Mouse (Mus musculus) forebrain, embryonic 13.5 days (tissue): ENCODE data around the gene Pdha2. TPM values are rescaled to one million over a fixed set of nuclear protein-coding genes. Genes with fewer than 3 reads are reported as not detected.
A peak's percentile ranks its signal among the peaks of the same experiment; 100 is the strongest.

Source experiments
- ATAC-seq: fragments of 200-750 bp; cut with Nextera tagmentation; 2 replicates; pipeline ENCODE4 v1.8.0; 2017
- H3K27ac ChIP-seq: fragments of 300-500 bp; sonication (generic); 2 replicates; pipeline ENCODE4 v1.5.1; 2015; ENCODE audit warnings: inconsistent platforms, mild to moderate bottlenecking, moderate library complexity
- H3K27me3 ChIP-seq: fragments of 300-500 bp; sonication (generic); 2 replicates; pipeline ENCODE4 v1.6.1; 2015; ENCODE audit warnings: mild to moderate bottlenecking, inconsistent platforms
- H3K36me3 ChIP-seq: fragments of 300-500 bp; sonication (generic); 2 replicates; pipeline ENCODE4 v1.6.1; 2015; ENCODE audit warnings: mild to moderate bottlenecking, inconsistent platforms; ENCODE audit not compliant: poor library complexity, severe bottlenecking
- H3K4me1 ChIP-seq: fragments of 300-500 bp; sonication (generic); 2 replicates; pipeline ENCODE4 v1.6.1; 2015; ENCODE audit warnings: inconsistent platforms
- H3K4me2 ChIP-seq: fragments of 300-500 bp; sonication (generic); 2 replicates; pipeline ENCODE4 v1.6.1; 2015; ENCODE audit warnings: inconsistent platforms, mild to moderate bottlenecking, moderate library complexity
- H3K4me3 ChIP-seq: fragments of 300-500 bp; sonication (generic); 2 replicates; pipeline ENCODE4 v1.5.1; 2015; ENCODE audit warnings: mild to moderate bottlenecking, inconsistent platforms
- H3K9ac ChIP-seq: fragments of 300-500 bp; sonication (generic); 2 replicates; pipeline ENCODE4 v1.6.1; 2015; ENCODE audit warnings: mild to moderate bottlenecking, inconsistent platforms
- H3K9me3 ChIP-seq: fragments of 300-500 bp; sonication (generic); replicated peaks from 2 replicates; pipeline ENCODE4 v1.6.1; 2016; ENCODE audit warnings: inconsistent platforms
- WGBS: fragments of 180-500 bp; shearing (Covaris S2); methylation state at CpG from one replicate; pipeline ENCODE4 v1.1.7; 2015; 5-methylcytosine and 5-hydroxymethylcytosine counted together
- polyA plus RNA-seq: library from polyadenylated mRNA; unstranded; fragments of >200 nt; fragmentation: Nextera tagmentation; extraction: Ambion mirVana; gene quantifications from 2 replicates; pipeline ENCODE4 v1.2.1, GENCODE M21; 2015

Gene Pdha2
- not detected in 2 replicates for polyA plus RNA-seq

DNA sequence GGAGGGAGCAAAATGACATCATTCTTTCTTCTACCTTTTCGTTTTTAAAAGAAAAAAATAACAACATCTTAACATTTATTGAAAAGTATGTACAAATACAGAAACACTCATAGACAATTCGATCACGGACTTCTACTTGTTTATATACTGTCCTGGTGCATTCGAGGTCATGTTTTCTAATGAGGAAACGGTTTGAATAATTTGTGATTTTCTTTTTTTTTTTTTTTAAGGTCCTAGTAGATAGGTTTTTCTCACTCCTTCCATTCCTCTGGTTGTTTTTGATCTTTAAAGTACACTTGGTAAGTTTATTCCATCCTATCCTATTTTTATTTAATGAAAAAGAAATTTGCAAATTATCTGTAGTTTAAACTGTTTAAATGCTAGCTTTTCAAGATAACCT, at the start of gene Pdha2:
Gene Pdha2, minus strand, starts transcription at position 101 of the 400 bp plus-strand sequence.
- peaks cover 14% of the 10 kb centered on the region for H3K9me3 ChIP-seq
- ATAC-seq: no peak

GRCm38 (mm10) chr3:141260518-141260917, 48.4 kb upstream of the Pdha2 start:
- no peaks in the 10 kb centered on the region for H3K4me1 ChIP-seq
- H3K9ac ChIP-seq: no peak overlapping the region
- no peak overlapping the region for H3K27ac ChIP-seq
- H3K27me3 ChIP-seq: no peaks in the 10 kb centered on the region
- H3K4me3 ChIP-seq: no peak overlapping the region
- WGBS: 91% methylated on average over 1 of the region's 1 CpGs
- H3K36me3 ChIP-seq: no peaks in the 10 kb centered on the region
- ATAC-seq: no peak
- H3K9me3 ChIP-seq: no peaks in the 10 kb centered on the region
- no peak overlapping the region for H3K4me2 ChIP-seq

More for the DNA sequence above, at the start of gene Pdha2:
- 0 out of 2 replicates have a peak, but pooled peaks cover 5% of the 10 kb centered on the region for H3K4me1 ChIP-seq
- H3K4me3 ChIP-seq: no peak within 1 kb of the TSS
- 90% methylated on average over 5 of the region's 5 CpGs for WGBS
- H3K9ac ChIP-seq: no peak within 1 kb of the TSS
- no peak within 1 kb of the TSS for H3K27ac ChIP-seq
- H3K36me3 ChIP-seq: no peaks in the 10 kb centered on the region
- no peaks in the 10 kb centered on the region for H3K27me3 ChIP-seq
- H3K4me2 ChIP-seq: no peak within 1 kb of the TSS

DNA sequence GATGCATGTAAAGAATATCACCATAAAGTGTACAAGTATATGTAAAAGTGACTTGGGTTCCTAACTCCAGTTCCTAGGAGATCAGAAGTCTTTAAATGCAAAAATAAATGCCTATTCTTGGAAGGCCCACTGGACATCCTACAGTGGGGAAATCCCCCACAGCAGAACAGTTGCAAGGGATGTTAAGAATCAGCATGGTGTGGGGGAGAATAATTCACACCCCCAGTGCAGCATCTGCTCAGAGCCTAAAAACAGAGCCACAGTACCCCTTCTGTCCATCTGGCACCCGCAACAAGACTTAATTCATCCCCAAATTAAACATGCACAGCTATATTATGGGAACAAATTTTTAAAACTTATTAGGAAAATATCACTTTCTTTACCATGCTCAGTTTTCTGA, 39.3 kb upstream of the Pdha2 start:
- H3K4me1 ChIP-seq: no peaks in the 10 kb centered on the region
- no peaks in the 10 kb centered on the region for H3K27me3 ChIP-seq
- H3K9me3 ChIP-seq: no peaks in the 10 kb centered on the region
- H3K36me3 ChIP-seq: no peaks in the 10 kb centered on the region
- H3K4me2 ChIP-seq: no peak overlapping the region
- H3K9ac ChIP-seq: no peak overlapping the region
- no peak overlapping the region for H3K4me3 ChIP-seq
- ATAC-seq: peak; percentile 70
- 69% methylated on average over 1 of the region's 1 CpGs for WGBS
- H3K27ac ChIP-seq: no peak overlapping the region

DNA sequence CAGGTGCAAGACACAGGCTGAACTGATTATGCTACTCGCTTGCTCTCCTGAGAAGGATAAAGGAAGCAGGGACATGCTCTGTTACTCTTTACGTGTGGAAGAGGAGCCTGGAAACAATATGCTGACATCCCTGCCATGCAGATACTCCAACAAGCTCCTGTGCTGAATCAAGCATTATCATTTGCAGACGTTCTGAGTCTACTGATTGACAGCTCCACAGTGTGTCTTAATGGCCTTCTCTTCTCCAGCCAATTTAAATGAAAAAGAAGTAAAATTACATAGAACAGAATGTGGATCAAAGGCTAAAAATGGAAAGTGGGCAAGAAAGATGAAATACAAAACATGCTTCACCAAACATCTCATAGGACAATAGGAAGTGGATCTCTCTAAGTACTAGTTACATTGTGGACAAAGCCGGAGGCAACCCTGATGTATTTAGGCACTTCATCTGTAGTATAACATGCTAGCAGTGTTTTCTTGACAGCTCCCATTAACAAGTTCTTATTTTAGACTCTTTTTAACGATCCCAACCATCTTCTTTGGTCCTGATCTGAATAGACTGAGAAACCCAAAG, 32.7 kb upstream of the Pdha2 start:
- peak; percentile 62; the same call in 1 of the 2 replicates for ATAC-seq
- Histone ChIP-seq H3K9me3 (no peaks in the 10 kb centered on the region), H3K27me3 (no peaks in the 10 kb centered on the region), H3K36me3 (no peaks in the 10 kb centered on the region), H3K4me3 (no peak overlapping the region), H3K4me2 (no peak overlapping the region), H3K4me1 (no peaks in the 10 kb centered on the region), H3K27ac (no peak overlapping the region), H3K9ac (no peak overlapping the region)
- 34% methylated on average over 5 of the region's 5 CpGs for WGBS

- no peak overlapping the region for H3K4me3 ChIP-seq
- no peak overlapping the region for H3K27ac ChIP-seq
- no peak for ATAC-seq
- WGBS: 79% methylated on average over 2 of the region's 2 CpGs
- H3K4me1 ChIP-seq: no peaks in the 10 kb centered on the region
- H3K27me3 ChIP-seq: no peaks in the 10 kb centered on the region
- H3K9ac ChIP-seq: no peak overlapping the region
- no peaks in the 10 kb centered on the region for H3K9me3 ChIP-seq
- no peak overlapping the region for H3K4me2 ChIP-seq
- no peaks in the 10 kb centered on the region for H3K36me3 ChIP-seq
These were observed 25.9 kb upstream of the Pdha2 start for GRCm38 (mm10) chr3:141238071-141238470.

GRCm38 (mm10) chr3:141229148-141229547, 17.0 kb upstream of the Pdha2 start:
- Histone ChIP-seq H3K27me3 (no peaks in the 10 kb centered on the region), H3K27ac (no peak overlapping the region), H3K4me2 (no peak overlapping the region), H3K4me3 (no peak overlapping the region), H3K36me3 (no peaks in the 10 kb centered on the region), H3K9ac (no peak overlapping the region), H3K9me3 (no peaks in the 10 kb centered on the region), H3K4me1 (no peaks in the 10 kb centered on the region)
- WGBS: 58% methylated on average over 2 of the region's 2 CpGs
- no peak for ATAC-seq

DNA sequence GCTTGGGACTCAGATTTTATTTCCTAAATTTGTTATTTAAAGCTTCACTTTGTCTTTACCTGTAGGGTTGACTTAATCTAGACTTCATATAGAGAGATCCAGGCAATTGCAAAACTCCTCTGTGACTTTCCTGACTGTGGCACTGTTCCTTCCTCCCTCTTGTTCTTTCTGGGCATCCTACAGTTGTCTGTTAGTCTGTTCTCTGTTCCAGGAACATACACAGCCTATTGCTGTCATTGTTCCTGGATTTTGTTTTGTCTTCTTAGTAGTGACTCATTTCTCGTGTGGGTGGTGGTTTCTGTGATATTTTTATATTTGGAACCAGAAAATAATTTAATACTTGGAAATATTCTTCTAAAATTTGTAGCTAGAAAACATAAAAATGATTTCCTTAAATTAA, 10.2 kb upstream of the Pdha2 start:
- Histone ChIP-seq H3K27ac (no peak overlapping the region), H3K36me3 (no peaks in the 10 kb centered on the region), H3K9ac (no peak overlapping the region), H3K4me2 (no peak overlapping the region), H3K4me3 (no peak overlapping the region), H3K9me3 (no peaks in the 10 kb centered on the region), H3K27me3 (no peaks in the 10 kb centered on the region), H3K4me1 (no peaks in the 10 kb centered on the region)
- 65% methylated on average over 1 of the region's 1 CpGs for WGBS
- ATAC-seq: no peak

- 94% methylated on average over 2 of the region's 2 CpGs for whole genome bisulfite sequencing
- Histone ChIP-seq H3K4me2 (no peak overlapping the region), H3K27ac (no peak overlapping the region), H3K9ac (no peak overlapping the region), H3K36me3 (no peaks in the 10 kb centered on the region), H3K4me3 (no peak overlapping the region), H3K9me3 (no peaks in the 10 kb centered on the region), H3K4me1 (0 out of 2 replicates have a peak, but pooled peaks cover 5% of the 10 kb centered on the region), H3K27me3 (no peaks in the 10 kb centered on the region)
- ATAC-seq: no peak
These were observed 6.4 kb upstream of the Pdha2 start for GRCm38 (mm10) chr3:141218561-141218960.

GRCm38 (mm10) chr3:141216999-141217398, 4.8 kb upstream of the Pdha2 start:
- no peak overlapping the region for H3K27ac ChIP-seq
- no peaks in the 10 kb centered on the region for H3K36me3 ChIP-seq
- H3K9ac ChIP-seq: no peak overlapping the region
- ATAC-seq: no peak
- H3K27me3 ChIP-seq: no peaks in the 10 kb centered on the region
- H3K4me1 ChIP-seq: 0 out of 2 replicates have a peak, but pooled peaks cover 5% of the 10 kb centered on the region
- H3K9me3 ChIP-seq: no peaks in the 10 kb centered on the region
- no peak overlapping the region for H3K4me2 ChIP-seq
- H3K4me3 ChIP-seq: no peak overlapping the region

GRCm38 (mm10) chr3:141216237-141216636, 4.1 kb upstream of the Pdha2 start:
- WGBS: 68% methylated on average over 6 of the region's 6 CpGs
- H3K9ac ChIP-seq: no peak overlapping the region
- no peak overlapping the region for H3K4me3 ChIP-seq
- H3K27me3 ChIP-seq: no peaks in the 10 kb centered on the region
- H3K4me1 ChIP-seq: 0 out of 2 replicates have a peak, but pooled peaks cover 5% of the 10 kb centered on the region
- peaks cover 6% of the 10 kb centered on the region for H3K9me3 ChIP-seq
- ATAC-seq: no peak
- H3K27ac ChIP-seq: no peak overlapping the region
- no peaks in the 10 kb centered on the region for H3K36me3 ChIP-seq
- no peak overlapping the region for H3K4me2 ChIP-seq

DNA sequence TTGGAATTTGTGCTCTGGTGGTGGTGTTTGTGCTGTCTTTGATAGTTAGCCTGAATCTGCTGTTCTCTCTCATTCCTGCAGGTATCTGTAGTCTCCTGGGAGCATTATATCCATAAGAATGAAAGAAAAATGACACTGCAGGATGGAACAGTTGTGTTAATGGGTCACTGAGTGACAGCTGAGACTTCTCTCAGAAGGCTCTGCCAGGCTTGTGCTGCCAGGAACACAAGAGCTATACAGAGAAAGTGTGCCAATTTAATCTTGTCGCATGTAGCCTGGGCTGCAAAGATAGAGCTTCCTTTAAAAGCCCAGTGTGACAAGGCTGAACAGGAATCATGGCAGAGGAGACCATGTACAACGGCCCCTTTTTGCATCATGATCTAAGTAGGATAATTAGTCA, 2.6 kb upstream of the Pdha2 start:
- H3K4me1 ChIP-seq: 0 out of 2 replicates have a peak, but pooled peaks cover 5% of the 10 kb centered on the region
- 74% methylated on average over 2 of the region's 2 CpGs for WGBS
- no peaks in the 10 kb centered on the region for H3K36me3 ChIP-seq
- no peak overlapping the region for H3K27ac ChIP-seq
- no peaks in the 10 kb centered on the region for H3K27me3 ChIP-seq
- no peak overlapping the region for H3K4me3 ChIP-seq
- H3K9me3 ChIP-seq: peaks cover 14% of the 10 kb centered on the region
- no peak overlapping the region for H3K9ac ChIP-seq
- 0 out of 2 replicates have a peak, but pooled peaks have one; percentile 51 for ATAC-seq
- no peak overlapping the region for H3K4me2 ChIP-seq

- Histone ChIP-seq H3K4me1 (0 out of 2 replicates have a peak, but pooled peaks cover 5% of the 10 kb centered on the region), H3K9ac (no peak overlapping the region), H3K4me2 (no peak overlapping the region), H3K36me3 (no peaks in the 10 kb centered on the region), H3K27me3 (no peaks in the 10 kb centered on the region), H3K9me3 (peaks cover 14% of the 10 kb centered on the region), H3K27ac (no peak overlapping the region), H3K4me3 (no peak overlapping the region)
- ATAC-seq: no peak
These were observed 2.0 kb upstream of the Pdha2 start for GRCm38 (mm10) chr3:141214197-141214596.

- no peak overlapping the region for H3K4me3 ChIP-seq
- no peak overlapping the region for H3K27ac ChIP-seq
- H3K27me3 ChIP-seq: no peaks in the 10 kb centered on the region
- peaks cover 14% of the 10 kb centered on the region for H3K9me3 ChIP-seq
- 0 out of 2 replicates have a peak, but pooled peaks cover 5% of the 10 kb centered on the region for H3K4me1 ChIP-seq
- 96% methylated on average over 17 of the region's 17 CpGs for WGBS
- no peak overlapping the region for H3K9ac ChIP-seq
- no peaks in the 10 kb centered on the region for H3K36me3 ChIP-seq
- ATAC-seq: no peak
- no peak overlapping the region for H3K4me2 ChIP-seq
These were observed 511 bp downstream of the Pdha2 start for GRCm38 (mm10) chr3:141211644-141212043.
